In genomic region chr17:35813653-35814052, GRCm38 (mm10) we compare ENCODE assay signal across 9 mouse cellular contexts. TPM values are rescaled to one million over a fixed set of nuclear protein-coding genes. Genes with fewer than 3 reads are reported as not detected.
DNase-seq lines count a peak whose midpoint lies in the region; ATAC-seq and TF ChIP-seq lines count a peak whose summit lies in the region.
"Had no signal": no experiment of that assay in that cellular context is flagged by ENCODE, and none has a peak within 500 bp of the region (broad histone marks: within the 10 kb centered on the region; RNA-seq: fewer than 3 reads in every experiment).

No protein-coding gene starts in this region.

- H3K4me2 ChIP-seq in heart, embryonic 14.5 days (ENCODE audit: low read length), result no peak overlapping the region; the same call in 1 of the 2 replicates
- H3K4me2 ChIP-seq in intestine, postnatal 0 days (replicated peaks; ENCODE audit: low read depth), result no peak overlapping the region

- peaks cover 49 to 68% of the 10 kb centered on the region in 2 experiments for H3K4me1 ChIP-seq in heart, embryonic 14.5 days (ENCODE audit: control insufficient read depth in 2 of 2, insufficient read depth in 2 of 2, low read length in 2 of 2)
- peaks cover 9% of the 10 kb centered on the region for H3K4me1 ChIP-seq in intestine, postnatal 0 days (replicated peaks; ENCODE audit: control insufficient read depth, insufficient read depth, low read length)

- H3K9me3 ChIP-seq in heart, embryonic 14.5 days (ENCODE audit: control insufficient read depth, low read length), result no peaks in the 10 kb centered on the region
- H3K9me3 ChIP-seq in intestine, postnatal 0 days (ENCODE audit: control insufficient read depth), result no peaks in the 10 kb centered on the region

- peak overlapping the region; percentile 96 to 99 for H3K27ac ChIP-seq in heart, embryonic 14.5 days (replicated peaks in 1 of 2; ENCODE audit: control insufficient read depth in 1 of 2, insufficient read depth in 1 of 2, low read depth in 2 of 2, low read length in 2 of 2)
- peak overlapping the region; percentile 41; the same call in 1 of the 2 replicates for H3K27ac ChIP-seq in intestine, postnatal 0 days (ENCODE audit: low read depth, low read length)

- no peak for TF ChIP-seq CTCF in intestine, postnatal 0 days (IDR thresholded peaks at IDR 0.05; ENCODE audit: low read depth)

- 54% methylated on average over 7 of the region's 7 CpGs for WGBS in heart, embryonic 14.5 days
- WGBS in intestine, postnatal 0 days, result 48% methylated on average over 7 of the region's 7 CpGs

- 0 out of 2 replicates have a peak, but pooled peaks have one; percentile 1 for ATAC-seq in heart, embryonic 14.5 days (ENCODE audit: insufficient number of reproducible peaks, insufficient read depth, low FRiP score, low read depth)
- no peak for ATAC-seq in intestine, postnatal 0 days

- intact Hi-C loops in left cerebral cortex, postnatal 10 days (cut with DNase I), result no loop called here

- no peaks in the 10 kb centered on the region for H3K36me3 ChIP-seq in heart, embryonic 14.5 days (ENCODE audit: control insufficient read depth, insufficient read depth, low read length)
- H3K36me3 ChIP-seq in intestine, postnatal 0 days (ENCODE audit: control insufficient read depth, insufficient read depth), result no peaks in the 10 kb centered on the region

- H3K9ac ChIP-seq in heart, embryonic 14.5 days (ENCODE audit: low read length), result 0 out of 2 replicates have a peak overlapping the region, but pooled peaks have one; percentile 0
- H3K9ac ChIP-seq in intestine, postnatal 0 days (ENCODE audit: low read depth, low read length), result no peak overlapping the region

- H3K4me3 ChIP-seq in heart, embryonic 14.5 days (ENCODE audit: control insufficient read depth in 1 of 2, insufficient read depth in 1 of 2, low read depth in 1 of 2, low read length in 2 of 2), result no peak overlapping the region
- H3K4me3 ChIP-seq in intestine, postnatal 0 days (ENCODE audit: low read depth, low read length), result no peak overlapping the region

- no peak for DNase-seq in heart, adult 18-20 months
- DNase-seq in thymus, postnatal 14 days, result peak; percentile 31
- no peak for DNase-seq in thymus, postnatal 36 days
- DNase-seq in testis, postnatal 10 days (ENCODE audit: low spot score), result no peak
- no peak for DNase-seq in adipocyte (ENCODE audit: low spot score)
- DNase-seq in left cerebral cortex, postnatal 10 days (ENCODE audit: extremely low spot score in 1 of 2, low spot score in 2 of 2), result no peak
- DNase-seq: thymus, postnatal 25 days had no signal

- no peaks in the 10 kb centered on the region for H3K27me3 ChIP-seq in heart, embryonic 14.5 days (ENCODE audit: control insufficient read depth, insufficient read depth, low read length)
- no peaks in the 10 kb centered on the region for H3K27me3 ChIP-seq in intestine, postnatal 0 days (replicated peaks; ENCODE audit: control insufficient read depth, insufficient read depth, low read length)

RNA-seq across cellular contexts. Expression of gene Ier3, which starts 7.8 kb away (rescaled TPM):
- 20.8 and 27.3 TPM in 2 replicates for polyA plus RNA-seq in heart, embryonic 14.5 days (2014; fragmentation: Nextera tagmentation; extraction: Ambion mirVana)
- 10 to 100 TPM; 20.2 to 25.6 TPM for total RNA-seq in heart, adult 18-20 months (2021)
- 34.6 and 36.9 TPM in 2 replicates for polyA plus RNA-seq in intestine, postnatal 0 days (2015; fragmentation: Nextera tagmentation; extraction: Ambion mirVana)
- 1 to 10 TPM; 5.4 to 5.8 TPM for total RNA-seq in left cerebral cortex, postnatal 10 days (2021)

RNA-seq across cellular contexts. Expression of gene Flot1, which starts 9.4 kb away (rescaled TPM):
- 86.8 and 93.7 TPM in 2 replicates for polyA plus RNA-seq in heart, embryonic 14.5 days (2014; fragmentation: Nextera tagmentation; extraction: Ambion mirVana)
- 100 to 1,000 TPM; 146 to 154 TPM for total RNA-seq in heart, adult 18-20 months (2021)
- polyA plus RNA-seq in intestine, postnatal 0 days (2015; fragmentation: Nextera tagmentation; extraction: Ambion mirVana), result 56.4 and 57.8 TPM in 2 replicates
- total RNA-seq in left cerebral cortex, postnatal 10 days (2021), result 100 to 1,000 TPM; 171 to 178 TPM

RNA-seq across cellular contexts. Expression of gene Tubb5, which starts 24.5 kb away (rescaled TPM):
- polyA plus RNA-seq in heart, embryonic 14.5 days (2014; fragmentation: Nextera tagmentation; extraction: Ambion mirVana), result 673 and 698 TPM in 2 replicates
- total RNA-seq in heart, adult 18-20 months (2021), result 10 to 100 TPM; 89.4 to 92.2 TPM
- 233 and 240 TPM in 2 replicates for polyA plus RNA-seq in intestine, postnatal 0 days (2015; fragmentation: Nextera tagmentation; extraction: Ambion mirVana)
- total RNA-seq in left cerebral cortex, postnatal 10 days (2021), result 1,000 to 10,000 TPM; 1,429 to 1,573 TPM

RNA-seq across cellular contexts. Expression of gene Mdc1, which starts 27.7 kb away (rescaled TPM):
- polyA plus RNA-seq in heart, embryonic 14.5 days (2014; fragmentation: Nextera tagmentation; extraction: Ambion mirVana), result 15.3 and 16.1 TPM in 2 replicates
- total RNA-seq in heart, adult 18-20 months (2021), result 10 to 100 TPM; 13.3 to 17.8 TPM
- polyA plus RNA-seq in intestine, postnatal 0 days (2015; fragmentation: Nextera tagmentation; extraction: Ambion mirVana), result 2.3 and 2.7 TPM in 2 replicates
- total RNA-seq in left cerebral cortex, postnatal 10 days (2021), result 10 to 100 TPM; 12.5 to 19.1 TPM

RNA-seq across cellular contexts. Expression of gene Nrm, which starts 47.5 kb away (rescaled TPM):
- polyA plus RNA-seq in heart, embryonic 14.5 days (2014; fragmentation: Nextera tagmentation; extraction: Ambion mirVana), result 44.0 and 44.9 TPM in 2 replicates
- 1 to 10 TPM; 1.8 to 2.5 TPM for total RNA-seq in heart, adult 18-20 months (2021)
- polyA plus RNA-seq in intestine, postnatal 0 days (2015; fragmentation: Nextera tagmentation; extraction: Ambion mirVana), result 19.8 and 20.6 TPM in 2 replicates
- total RNA-seq in left cerebral cortex, postnatal 10 days (2021), result 10 to 100 TPM in 1 of 2 experiments, 1 to 10 TPM in 1; 6.0 to 11.8 TPM

Comparison
In these comparisons a context has a peak if more than half of its experiments do, and no peak if none do; other contexts are left out.
1. RNA of gene Tubb5, which starts 24.5 kb away (total RNA-seq): 1,429 to 1,573 TPM in left cerebral cortex, postnatal 10 days; 89.4 to 92.2 TPM in heart, adult 18-20 months; every median in the first group is over 10 times any median in the second.